Mouse (Mus musculus) MEL (cell line): ENCODE data around the gene Numa1. TPM values are rescaled to one million over a fixed set of nuclear protein-coding genes. Genes with fewer than 3 reads are reported as not detected.
A peak's percentile ranks its signal among the peaks of the same experiment; 100 is the strongest.

ENCODE experiments used
- DNase-seq: peaks from one replicate; pipeline ENCODE4 v3.0.0; 2011; ENCODE audit warnings: low read depth, low spot score
- H3K27ac ChIP-seq: 2 replicates; pipeline ENCODE4 v1.5.1; 2012; ENCODE audit warnings: low read depth, mild to moderate bottlenecking, control low read depth, low read length, moderate library complexity; ENCODE audit not compliant: control insufficient read depth
- H3K27me3 ChIP-seq, 2 experiments: fragments of 150-350 bp in 1 of 2; sonication (generic) in 1 of 2; 2 replicates each; pipeline ENCODE4 v1.6.1; 2012; ENCODE audit warnings: low read length in 2 of 2, mild to moderate bottlenecking in 2 of 2, improper control_type of control experiment in 1 of 2, moderate library complexity in 1 of 2; ENCODE audit not compliant: insufficient read depth in 2 of 2, control insufficient read depth in 1 of 2
- H3K36me3 ChIP-seq, 2 experiments: 2 replicates each; pipeline ENCODE4 v1.6.1; 2012 to 2014; ENCODE audit warnings: low read length in 2 of 2, improper control_type of control experiment in 1 of 2, inconsistent platforms in 1 of 2, mild to moderate bottlenecking in 1 of 2; ENCODE audit not compliant: insufficient read depth in 2 of 2, control insufficient read depth in 1 of 2
- H3K4me1 ChIP-seq, 2 experiments: fragments of 150-350 bp in 1 of 2; sonication (generic) in 1 of 2; 2 replicates each; pipeline ENCODE4 v1.6.1; 2012; ENCODE audit warnings: low read length in 2 of 2, improper control_type of control experiment in 1 of 2, mild to moderate bottlenecking in 1 of 2; ENCODE audit not compliant: insufficient read depth in 2 of 2, control insufficient read depth in 1 of 2
- H3K4me3 ChIP-seq, 2 experiments: fragments of 150-350 bp in 1 of 2; sonication (generic) in 1 of 2; 2 replicates each; pipeline ENCODE4 v1.5.1; 2012; ENCODE audit warnings: low read depth in 2 of 2, low read length in 2 of 2, mild to moderate bottlenecking in 2 of 2, moderate library complexity in 2 of 2, control low read depth in 1 of 2, improper control_type of control experiment in 1 of 2; ENCODE audit not compliant: control insufficient read depth in 1 of 2, insufficient read depth in 1 of 2
- H3K79me2 ChIP-seq: 2 replicates; pipeline ENCODE4 v1.6.1; 2012; ENCODE audit warnings: mild to moderate bottlenecking, low read length, moderate library complexity; ENCODE audit not compliant: control insufficient read depth, poor library complexity, insufficient read depth
- H3K9ac ChIP-seq: 2 replicates; pipeline ENCODE4 v1.6.1; 2012; ENCODE audit warnings: low read depth, mild to moderate bottlenecking, control low read depth, low read length, moderate library complexity; ENCODE audit not compliant: control insufficient read depth, poor library complexity, severe bottlenecking
- H3K9me3 ChIP-seq: fragments of 150-350 bp; sonication (generic); replicated peaks from 2 replicates; pipeline ENCODE4 v1.6.1; 2012; ENCODE audit warnings: mild to moderate bottlenecking, low read length, improper control_type of control experiment, moderate library complexity; ENCODE audit not compliant: insufficient read depth
- BHLHE40 ChIP-seq: IDR thresholded peaks from 2 replicates; pipeline ENCODE4 v1.6.1; 2012; ENCODE audit warnings: low read depth, mild to moderate bottlenecking, inconsistent platforms, low read length, improper control_type of control experiment, borderline replicate concordance
- CHD2 ChIP-seq: IDR thresholded peaks from 2 replicates; pipeline ENCODE4 v1.6.1; 2011; ENCODE audit warnings: low read length, improper control_type of control experiment
- ELF1 ChIP-seq: IDR thresholded peaks from 2 replicates; pipeline ENCODE4 v1.6.1; 2014; ENCODE audit warnings: low read depth, mild to moderate bottlenecking, inconsistent platforms, low read length, improper control_type of control experiment, moderate library complexity
- EP300 ChIP-seq, 2 experiments: IDR thresholded peaks; 2 replicates each; pipeline ENCODE4 v1.6.1; 2011; ENCODE audit warnings: improper control_type of control experiment in 2 of 2, low read length in 2 of 2, low read depth in 1 of 2, mild to moderate bottlenecking in 1 of 2
- ETS1 ChIP-seq: IDR thresholded peaks from 2 replicates; pipeline ENCODE4 v1.6.1; 2012; ENCODE audit warnings: low read depth, mild to moderate bottlenecking, inconsistent platforms, low read length, improper control_type of control experiment, moderate library complexity
- GATA1 ChIP-seq: IDR thresholded peaks from 2 replicates; pipeline ENCODE4 v1.6.1; 2011; ENCODE audit warnings: low read depth, low read length, improper control_type of control experiment
- HCFC1 ChIP-seq: IDR thresholded peaks from 2 replicates; pipeline ENCODE4 v1.6.1; 2012; ENCODE audit warnings: low read depth, mild to moderate bottlenecking, inconsistent platforms, low read length, improper control_type of control experiment, moderate library complexity
- JUND ChIP-seq: IDR thresholded peaks from 2 replicates; pipeline ENCODE4 v1.6.1; 2011; ENCODE audit warnings: low read depth, mild to moderate bottlenecking, improper control_type of control experiment, low read length
- MXI1 ChIP-seq: IDR thresholded peaks from 2 replicates; pipeline ENCODE4 v1.6.1; 2011; ENCODE audit warnings: mild to moderate bottlenecking, low read depth, low read length, improper control_type of control experiment
- MYB ChIP-seq: IDR thresholded peaks from 2 replicates; pipeline ENCODE4 v1.6.1; 2011; ENCODE audit warnings: mild to moderate bottlenecking, low read depth, low read length, improper control_type of control experiment
- MYC ChIP-seq: IDR thresholded peaks from 2 replicates; pipeline ENCODE4 v1.6.1; 2011; ENCODE audit warnings: low read depth, mild to moderate bottlenecking, low read length, improper control_type of control experiment, moderate library complexity
- NELFE ChIP-seq: IDR thresholded peaks from 2 replicates; pipeline ENCODE4 v1.6.1; 2011; ENCODE audit warnings: low read depth, low read length, improper control_type of control experiment
- NRF1 ChIP-seq: IDR thresholded peaks from 2 replicates; pipeline ENCODE4 v1.6.1; 2014; ENCODE audit warnings: low read depth, mild to moderate bottlenecking, inconsistent platforms, low read length, improper control_type of control experiment, moderate library complexity; ENCODE audit not compliant: poor library complexity, insufficient read depth, severe bottlenecking
- POLR2A ChIP-seq, 2 experiments: IDR thresholded peaks; 2 replicates each; pipeline ENCODE4 v1.6.1; 2011 to 2012; ENCODE audit warnings: low read length in 2 of 2, mild to moderate bottlenecking in 2 of 2, control low read depth in 1 of 2, improper control_type of control experiment in 1 of 2, low read depth in 1 of 2, moderate library complexity in 1 of 2; ENCODE audit not compliant: control insufficient read depth in 1 of 2, insufficient read depth in 1 of 2, poor library complexity in 1 of 2
- RAD21 ChIP-seq: IDR thresholded peaks from 2 replicates; pipeline ENCODE4 v1.6.1; 2011; ENCODE audit warnings: mild to moderate bottlenecking, low read depth, low read length, improper control_type of control experiment
- SIN3A ChIP-seq: IDR thresholded peaks from 2 replicates; pipeline ENCODE4 v1.6.1; 2012; ENCODE audit warnings: low read length, improper control_type of control experiment, inconsistent platforms
- SMC3 ChIP-seq: IDR thresholded peaks from 2 replicates; pipeline ENCODE4 v1.6.1; 2011; ENCODE audit warnings: low read depth, low read length, improper control_type of control experiment
- TAL1 ChIP-seq: IDR thresholded peaks from 2 replicates; pipeline ENCODE4 v1.6.1; 2012; ENCODE audit warnings: mild to moderate bottlenecking, inconsistent platforms, low read length, moderate library complexity, mixed read lengths
- ZNF384 ChIP-seq: IDR thresholded peaks from 2 replicates; pipeline ENCODE4 v1.6.1; 2012; ENCODE audit warnings: low read depth, mild to moderate bottlenecking, inconsistent platforms, low read length, improper control_type of control experiment
- polyA plus RNA-seq, 2 experiments: library from polyadenylated mRNA; stranded (reverse) in 1 of 2; unstranded in 1 of 2; fragments of >175 nt in 1 of 2; fragments of >200 nt in 1 of 2; gene quantifications; 2 replicates each; pipeline versions ENCODE4 v1.2.1 to v1.2.4; 2012; ENCODE audit warnings: low replicate concordance in 2 of 2, low read depth in 1 of 2; ENCODE audit not compliant: insufficient read length in 2 of 2, insufficient read depth in 1 of 2, missing spikeins in 1 of 2
- total RNA-seq: library from RNA; depleted of rRNA; stranded (reverse); fragments of 300-350 nt; gene quantifications from 2 replicates; pipeline ENCODE4 v1.2.3, GENCODE M21; 2012

Gene Numa1
- total and polyA plus RNA-seq, 3 experiments, result 48.7 to 91.2 (median 50.0) TPM

DNA sequence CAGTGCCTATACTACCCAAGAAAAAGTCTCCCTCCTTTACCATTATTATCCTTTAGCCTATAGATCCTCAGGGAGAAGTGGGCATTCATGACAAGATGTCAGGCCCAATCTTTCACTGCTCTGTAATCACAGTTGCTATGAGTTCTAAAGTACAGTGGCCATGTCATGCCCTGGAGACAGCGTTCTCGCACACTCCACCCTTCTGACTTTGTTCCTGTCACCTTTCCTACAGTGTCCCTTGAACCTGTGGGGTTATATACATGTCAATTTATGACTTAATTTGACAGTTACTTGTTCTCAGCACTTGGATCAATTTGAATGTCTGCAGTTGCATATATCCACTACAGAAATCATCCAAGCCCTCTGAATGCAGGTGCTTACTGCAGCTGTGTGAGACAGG, 28.9 kb downstream of the Numa1 start:
- Histone ChIP-seq H3K9ac (no peak overlapping the region), H3K9me3 (no peaks in the 10 kb centered on the region), H3K27ac (no peak overlapping the region), H3K27me3 (no peaks in the 10 kb centered on the region), H3K4me3 (no peak overlapping the region), H3K36me3 (peaks cover 0 to 34% of the 10 kb centered on the region in 2 experiments; a peak in 2 of 4 replicates), H3K79me2 (peaks cover 18% of the 10 kb centered on the region), H3K4me1 (peaks cover 6 to 14% of the 10 kb centered on the region in 2 experiments; a peak in 3 of 4 replicates)
- TF ChIP-seq MYC, result no peak
- TF ChIP-seq ZNF384, result no peak
- no peak for TF ChIP-seq RAD21
- no peak for TF ChIP-seq MYB
- TF ChIP-seq EP300 (IDR thresholded peaks at IDR 0.05; ENCODE audit: low read depth in 1 of 2, low read length in 2 of 2), result no peak
- TF ChIP-seq NELFE, result no peak
- no peak for TF ChIP-seq GATA1
- no peak for TF ChIP-seq TAL1
- DNase-seq, result no peak

DNA sequence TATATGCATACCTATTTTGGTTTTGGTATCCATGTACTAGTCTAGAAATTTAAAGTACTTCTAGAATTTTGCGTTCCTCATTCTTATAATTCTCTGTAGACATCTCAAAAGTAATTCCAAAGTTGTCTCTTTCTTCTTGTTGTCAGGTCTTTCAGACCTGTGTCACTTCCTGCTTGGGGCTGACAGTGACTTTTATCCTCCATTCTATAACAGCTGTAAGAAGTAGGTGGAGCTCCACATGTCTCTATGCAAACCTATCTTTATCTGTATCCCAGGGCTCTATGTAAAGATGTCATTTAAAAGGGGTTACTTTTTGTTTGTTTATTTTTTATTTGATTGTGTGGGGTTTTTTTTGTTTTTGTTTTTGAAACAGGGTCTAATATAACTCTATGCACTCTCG, 29.7 kb downstream of the Numa1 start:
- H3K36me3 ChIP-seq, result peaks cover 0 to 34% of the 10 kb centered on the region in 2 experiments; a peak in 2 of 4 replicates
- DNase-seq, result peak; percentile 67
- no peak overlapping the region for H3K9ac ChIP-seq
- H3K79me2 ChIP-seq, result peaks cover 17% of the 10 kb centered on the region
- H3K27ac ChIP-seq, result no peak overlapping the region
- H3K27me3 ChIP-seq, result no peaks in the 10 kb centered on the region
- H3K4me1 ChIP-seq, result peaks cover 6 to 14% of the 10 kb centered on the region in 2 experiments; a peak in 3 of 4 replicates
- TF ChIP-seq JUND (no peak), ELF1 (peak; percentile 59), ZNF384 (no peak), HCFC1 (no peak), MYC (0 out of 2 replicates have a peak, but pooled peaks have one; percentile 33), BHLHE40 (no peak), GATA1 (no peak), MXI1 (peak; percentile 73; the same call in 1 of the 2 replicates), POLR2A (IDR thresholded peaks at IDR 0.05; ENCODE audit: control insufficient read depth in 1 of 2, insufficient read depth in 1 of 2, low read depth in 1 of 2, low read length in 2 of 2, poor library complexity in 1 of 2) (no peak), SIN3A (peak; percentile 87), SMC3 (no peak), NRF1 (no peak), ETS1 (peak; percentile 92), CHD2 (no peak)
- TF ChIP-seq, all 39 proteins: peak for 5
- Histone ChIP-seq H3K4me3 (no peak overlapping the region), H3K9me3 (no peaks in the 10 kb centered on the region)
